8 mouse cellular contexts compared by ENCODE assay signal in the genomic region with DNA sequence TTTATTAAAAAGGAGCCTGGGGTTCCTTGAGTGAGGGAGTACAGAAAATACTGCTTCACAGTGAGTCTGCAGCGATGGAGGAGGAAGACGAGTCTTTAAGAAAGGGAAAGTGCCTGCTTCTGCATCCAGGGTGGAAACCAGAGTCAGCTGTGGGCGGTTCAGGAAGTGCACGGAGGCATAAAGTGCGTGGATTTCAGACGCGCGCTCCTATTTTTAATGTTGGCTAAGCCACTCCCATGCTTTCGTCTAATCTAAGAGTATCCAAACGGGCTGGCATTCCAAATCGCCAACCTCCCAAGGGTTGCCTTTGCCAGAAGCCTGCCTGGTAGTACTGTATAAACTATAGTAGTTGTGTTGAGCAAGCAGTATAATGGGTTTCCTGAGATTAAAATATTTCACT. TPM values are rescaled to one million over a fixed set of nuclear protein-coding genes. Genes with fewer than 3 reads are reported as not detected.
A peak's percentile ranks its signal among the peaks of the same experiment; 100 is the strongest.
DNase-seq lines count a peak whose midpoint lies in the region; TF ChIP-seq lines count a peak whose summit lies in the region.

No protein-coding gene starts in this region.

- H3K4me1 ChIP-seq in liver, adult 2 months (ENCODE audit: control insufficient read depth, insufficient read depth, low read length): no peaks in the 10 kb centered on the region
- H3K4me1 ChIP-seq in forebrain, embryonic 10.5 days: peaks cover 41% of the 10 kb centered on the region

- H3K36me3 ChIP-seq in liver, adult 2 months (ENCODE audit: control insufficient read depth, insufficient read depth, low read length): no peaks in the 10 kb centered on the region
- no peaks in the 10 kb centered on the region for H3K36me3 ChIP-seq in forebrain, embryonic 10.5 days (replicated peaks)

- 57% methylated on average over 11 of the region's 11 CpGs for WGBS in liver, adult 2 months
- 41% methylated on average over 11 of the region's 11 CpGs for WGBS in forebrain, embryonic 10.5 days

- no peaks in the 10 kb centered on the region for H3K9me3 ChIP-seq in forebrain, embryonic 10.5 days

- no peak for TF ChIP-seq POLR2A in liver, adult 2 months (IDR thresholded peaks at IDR 0.05; ENCODE audit: extremely low read depth, insufficient read depth, low read length)

- H3K27me3 ChIP-seq in liver, adult 2 months (ENCODE audit: control insufficient read depth, insufficient read depth, low read length): no peaks in the 10 kb centered on the region
- H3K27me3 ChIP-seq in forebrain, embryonic 10.5 days (ENCODE audit: poor library complexity, severe bottlenecking): peaks cover 8% of the 10 kb centered on the region; the same call in 1 of the 2 replicates

- DNase-seq in liver, adult 2 months (ENCODE audit: extremely low read depth, low read depth, low spot score): peak; percentile 32
- no peak for DNase-seq in liver
- DNase-seq in forebrain, embryonic 10.5 days (ENCODE audit: extremely low spot score, low spot score): no peak
- DNase-seq in heart, postnatal 4 days: peak; percentile 34
- peak in 1 of 2 experiments; percentile 37 for DNase-seq in layer of hippocampus, adult 2 months (ENCODE audit: low spot score in 2 of 2)
- DNase-seq in lung, postnatal 10 days: peak; percentile 55
- DNase-seq in right cerebral cortex, postnatal 14 days: peak; percentile 22
- DNase-seq in testis, postnatal 10 days (ENCODE audit: low spot score): no peak

- TF ChIP-seq CTCF in liver, adult 2 months (IDR thresholded peaks at IDR 0.05; ENCODE audit: low read depth, low read length): no peak
- TF ChIP-seq CTCF in layer of hippocampus, adult 2 months (conservative IDR thresholded peaks at IDR 0.05): 0 out of 2 replicates have a peak, but pooled peaks have one; percentile 11

- H3K4me3 ChIP-seq in liver, adult 2 months (ENCODE audit: insufficient read depth, low read depth, low read length): peak overlapping the region; percentile 12; the same call in 1 of the 2 replicates
- H3K4me3 ChIP-seq in forebrain, embryonic 10.5 days: peak overlapping the region; percentile 30; the same call in 1 of the 2 replicates
- peak overlapping the region; percentile 44 for H3K4me3 ChIP-seq in layer of hippocampus, adult 2 months

- H3K9ac ChIP-seq in liver, adult 2 months (ENCODE audit: low read depth, low read length): no peak overlapping the region; the same call in 1 of the 2 replicates

- H3K27ac ChIP-seq in liver, adult 2 months (replicated peaks; ENCODE audit: insufficient read depth, low read depth, low read length): no peak overlapping the region
- peak overlapping the region; percentile 78 for H3K27ac ChIP-seq in forebrain, embryonic 10.5 days
- no peak overlapping the region for H3K27ac ChIP-seq in layer of hippocampus, adult 2 months

- no peaks in the 10 kb centered on the region for H3K79me2 ChIP-seq in liver, adult 2 months (ENCODE audit: control insufficient read depth, insufficient read depth, low read length)

RNA-seq across cellular contexts. Expression of a gene that starts 50.4 kb away (rescaled TPM):
- total RNA-seq in liver, adult 2 months (2014; rRNA removed): 22.8 and 27.8 TPM in 2 replicates
- 3.7 TPM in 2 replicates for polyA plus RNA-seq in liver, adult 2 months (2012; rRNA removed)
- polyA plus RNA-seq in forebrain, embryonic 10.5 days (2016; fragmentation: Nextera tagmentation; extraction: Ambion mirVana): 418 and 443 TPM in 2 replicates
- 100 to 1,000 TPM; 119 to 120 TPM for total RNA-seq in heart, postnatal 4 days (2021)
- total RNA-seq in layer of hippocampus, adult 2 months (2021): 100 to 1,000 TPM; 157 to 162 TPM

Comparison
In these comparisons a context has a peak if more than half of its experiments do, and no peak if none do; other contexts are left out.
1. DNase-seq: peak in liver, adult 2 months (single experiment), heart, postnatal 4 days (single experiment), lung, postnatal 10 days (single experiment) and right cerebral cortex, postnatal 14 days (single experiment); none in liver (single experiment), forebrain, embryonic 10.5 days (single experiment) and testis, postnatal 10 days (single experiment).
2. Peak in every context shown above with its lines, with median percentiles within 50 percentile points of each other: H3K4me3 ChIP-seq.